Mouse (Mus musculus) kidney, adult 2 months (tissue): ENCODE data around the gene Spats2.

ENCODE experiments used
- CTCF ChIP-seq: fragments of 200-500 bp; conservative IDR thresholded peaks from 2 replicates; pipeline ENCODE4 v1.5.1; 2011; ENCODE audit warnings: low read depth, mild to moderate bottlenecking, control low read depth, low read length, moderate library complexity, mixed read lengths; ENCODE audit not compliant: insufficient read depth, insufficient read length
- POLR2A ChIP-seq: fragments of 200-500 bp; IDR thresholded peaks from one replicate; pipeline ENCODE4 v1.6.1; 2011; ENCODE audit warnings: low read depth, low read length, control low read depth

DNA sequence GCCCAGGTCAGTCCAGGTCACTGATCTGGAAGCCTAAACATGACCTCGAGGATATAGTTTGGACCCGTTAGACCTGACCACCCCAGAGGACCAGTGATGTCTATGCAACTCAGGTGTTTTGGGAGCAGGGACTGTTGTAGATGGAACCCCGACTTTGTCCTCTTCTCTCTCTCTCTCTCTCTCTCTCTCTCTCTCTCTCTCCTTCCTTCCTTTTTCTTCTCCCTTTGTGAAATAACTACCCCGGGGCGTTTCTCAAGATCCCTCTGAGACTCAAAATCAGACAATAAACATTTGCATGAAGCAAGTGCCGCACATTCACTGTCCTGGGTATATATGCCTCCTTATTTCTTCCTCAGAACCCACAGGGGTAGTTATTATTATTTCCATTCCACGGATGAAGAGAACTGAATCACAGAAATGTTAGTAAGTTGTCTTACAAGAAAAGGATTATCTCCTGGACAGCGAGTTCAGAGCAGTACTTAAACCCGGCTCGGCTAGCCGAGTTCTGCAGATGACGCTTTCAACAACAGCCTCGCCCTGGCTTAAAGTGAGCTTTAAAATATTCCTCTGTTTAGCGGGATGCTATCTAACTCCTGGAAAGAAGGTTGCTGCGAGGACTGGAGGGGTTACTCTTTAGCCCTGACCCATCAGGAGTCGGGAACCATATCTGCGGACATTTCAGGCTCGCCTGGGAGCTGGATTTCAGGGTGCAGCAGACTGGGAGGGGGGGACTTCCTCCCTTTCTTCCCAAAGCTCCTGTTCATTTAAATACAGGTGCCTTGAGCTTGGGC, 97.3 kb downstream of the Spats2 start:
- TF ChIP-seq CTCF, result no peak
- no peak for TF ChIP-seq POLR2A
